In the genomic region with DNA sequence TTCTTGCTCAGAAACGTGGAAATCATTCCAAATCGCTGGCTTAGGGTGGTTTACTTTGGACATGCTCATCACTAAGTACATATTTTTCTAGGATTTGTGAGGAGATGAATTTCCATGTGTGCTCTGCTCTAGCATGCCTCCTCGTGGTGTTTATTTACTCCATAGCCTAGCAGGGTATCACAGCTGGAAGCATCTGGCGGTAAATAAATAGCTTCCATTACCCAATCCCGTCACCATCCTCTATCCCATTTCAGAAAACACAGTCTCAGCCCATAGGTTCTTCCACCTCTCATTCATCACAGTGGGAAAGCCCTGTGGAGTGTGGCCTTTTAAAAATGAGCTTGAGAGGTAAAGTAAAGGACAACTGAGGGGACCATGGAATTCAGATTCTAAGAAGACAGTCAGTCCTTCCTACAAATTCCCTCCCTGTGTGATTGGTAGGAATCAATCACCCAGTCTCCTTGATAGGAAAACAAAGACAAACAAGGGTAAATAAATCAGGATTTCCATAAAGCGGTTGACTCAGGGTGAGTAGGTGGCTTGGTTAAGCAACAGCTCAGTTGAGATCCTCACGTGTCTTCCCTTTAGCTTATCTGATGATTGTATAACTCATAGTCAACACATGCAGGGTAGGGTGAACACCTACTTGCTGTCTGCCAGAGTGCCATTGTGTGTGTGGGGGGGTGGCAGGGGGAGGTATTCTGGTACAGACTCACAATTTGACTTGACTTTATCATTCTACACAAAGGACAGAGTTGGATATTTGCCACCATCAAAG, we compare ENCODE assay signal across 22 mouse cellular contexts.
"Had no signal": no experiment of that assay in that cellular context is flagged by ENCODE, and none has a peak within 500 bp of the region (broad histone marks: within the 10 kb centered on the region; RNA-seq: fewer than 3 reads in every experiment).

No protein-coding gene starts in this region.

- H3K4me3 ChIP-seq: limb, embryonic 10.5 days; limb, embryonic 13.5 days; liver, embryonic 13.5 days; midbrain, embryonic 13.5 days; myocyte; neural tube, embryonic 13.5 days; stomach, embryonic 15.5 days had no signal

- H3K9me3 ChIP-seq: limb, embryonic 10.5 days; limb, embryonic 13.5 days; liver, embryonic 13.5 days; midbrain, embryonic 13.5 days; neural tube, embryonic 13.5 days; stomach, embryonic 15.5 days had no signal

- DNase-seq: kidney, adult 11 months; kidney, adult 9 months; kidney, postnatal 14 days; kidney, postnatal 4 days; layer of hippocampus, adult 9-11 months; liver, embryonic 13.5 days; lung, embryonic 14.5 days; retina, postnatal 1 day; right cerebral cortex, postnatal 25 days; spleen, adult 18-20 months; thymus, adult 2 months; thymus, postnatal 14 days; thymus, postnatal 4 days had no signal

- ATAC-seq: hindbrain, embryonic 16.5 days; midbrain, embryonic 13.5 days; midbrain, embryonic 16.5 days had no signal

- H3K4me1 ChIP-seq: limb, embryonic 10.5 days; liver, embryonic 13.5 days; midbrain, embryonic 13.5 days; neural tube, embryonic 13.5 days; stomach, embryonic 15.5 days had no signal

- H3K9ac ChIP-seq: limb, embryonic 13.5 days; liver, embryonic 13.5 days; lung, embryonic 14.5 days; midbrain, embryonic 13.5 days; neural tube, embryonic 13.5 days; stomach, embryonic 15.5 days had no signal

- H3K27me3 ChIP-seq: limb, embryonic 13.5 days; liver, embryonic 13.5 days; midbrain, embryonic 13.5 days; neural tube, embryonic 13.5 days; stomach, embryonic 15.5 days had no signal

- H3K36me3 ChIP-seq: limb, embryonic 10.5 days; limb, embryonic 13.5 days; liver, embryonic 13.5 days; midbrain, embryonic 13.5 days; neural tube, embryonic 13.5 days; stomach, embryonic 15.5 days had no signal

- H3K4me2 ChIP-seq: limb, embryonic 13.5 days; liver, embryonic 13.5 days; lung, embryonic 14.5 days; midbrain, embryonic 13.5 days; neural tube, embryonic 13.5 days; stomach, embryonic 15.5 days had no signal

- H3K27ac ChIP-seq: limb, embryonic 10.5 days; limb, embryonic 13.5 days; liver, embryonic 13.5 days; macrophage; midbrain, embryonic 13.5 days; neural tube, embryonic 13.5 days; stomach, embryonic 15.5 days had no signal
